Mouse (Mus musculus) liver, postnatal 0 days (tissue): ENCODE measurements at regions not wholly inside any gene's neighbourhood (a gene's known extent, or its start where the extent isn't known, plus 50 kb on each side); places are given as distances from the start of the nearest gene placed in this dataset.

ENCODE experiments used
- CTCF ChIP-seq: sonication (generic); IDR thresholded peaks from 2 replicates; pipeline ENCODE4 v1.5.1; 2016; ENCODE audit warnings: antibody characterized with exemption, low read depth
- EP300 ChIP-seq: IDR thresholded peaks from 2 replicates; pipeline ENCODE4 v1.6.1; 2016; ENCODE audit warnings: antibody characterized with exemption, low read depth, mild to moderate bottlenecking

DNA sequence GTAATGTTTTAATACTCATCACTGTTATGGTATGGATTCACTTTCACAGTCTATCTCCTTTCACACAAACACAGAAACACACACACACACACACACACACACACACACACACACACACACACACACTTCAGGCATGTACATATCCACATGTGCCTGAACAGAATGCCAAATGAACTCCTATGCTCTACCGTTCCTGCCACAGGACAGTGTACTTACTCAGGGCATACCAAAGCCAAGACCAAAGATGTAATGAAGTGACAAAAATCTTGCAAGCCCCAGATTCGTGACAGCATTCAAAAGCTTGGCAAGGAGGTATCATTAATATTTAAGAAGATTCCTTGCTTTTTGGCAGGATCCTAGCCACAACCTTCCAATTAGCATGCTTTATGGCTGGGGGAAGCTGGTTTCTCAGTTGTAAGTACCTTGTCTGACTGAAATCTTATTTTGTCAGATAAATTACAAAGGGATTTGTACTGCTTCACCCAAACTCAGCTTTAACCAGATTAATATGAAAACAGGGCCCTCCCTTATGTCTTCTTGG lies 531.0 kb downstream of the Ppargc1a start:
- no peak for TF ChIP-seq EP300
- TF ChIP-seq CTCF: no peak
